Mouse (Mus musculus) layer of hippocampus, adult 9-10 months (tissue): ENCODE results near the gene Cd63.

Experiments used
- DNase-seq: peaks from one replicate; pipeline ENCODE4 v3.0.0; 2022; ENCODE audit warnings: low spot score

Gene Cd63

GRCm38 (mm10) chr10:128900698-128901097 lies at the start of gene Cd63:
Gene Cd63, plus strand, starts transcription at chr10:128900989.
- no peak for DNase-seq

- DNase-seq, result no peak
Measured at GRCm38 (mm10) chr10:128861176-128861575, 39.6 kb upstream of the Cd63 start.

- DNase-seq, result no peak
Measured at GRCm38 (mm10) chr10:128866042-128866441, 34.7 kb upstream of the Cd63 start.

- DNase-seq, result no peak
Measured at GRCm38 (mm10) chr10:128866518-128866917, 34.3 kb upstream of the Cd63 start.

- no peak for DNase-seq
Measured at GRCm38 (mm10) chr10:128870341-128870740, 30.4 kb upstream of the Cd63 start.

- DNase-seq, result no peak
Measured at GRCm38 (mm10) chr10:128878291-128878690, 22.5 kb upstream of the Cd63 start.

- DNase-seq, result no peak
Measured at GRCm38 (mm10) chr10:128878811-128879210, 22.0 kb upstream of the Cd63 start.

- no peak for DNase-seq
Measured at GRCm38 (mm10) chr10:128882067-128882466, 18.7 kb upstream of the Cd63 start.

- no peak for DNase-seq
Measured at GRCm38 (mm10) chr10:128888941-128889827, 11.6 kb upstream of the Cd63 start.

- DNase-seq, result no peak
Measured at GRCm38 (mm10) chr10:128889846-128890245, 10.9 kb upstream of the Cd63 start.

GRCm38 (mm10) chr10:128890383-128891295 lies 10.2 kb upstream of the Cd63 start:
- DNase-seq, result no peak

GRCm38 (mm10) chr10:128891296-128892094 lies 9.3 kb upstream of the Cd63 start, which contains the start of gene Gdf11:
Gene Gdf11, minus strand, starts transcription at chr10:128891718.
- no peak for DNase-seq

GRCm38 (mm10) chr10:128892246-128892645 lies 8.5 kb upstream of the Cd63 start:
- no peak for DNase-seq

GRCm38 (mm10) chr10:128895437-128895836 lies 5.4 kb upstream of the Cd63 start:
- DNase-seq, result peak; percentile 93

GRCm38 (mm10) chr10:128895952-128896693 lies 4.7 kb upstream of the Cd63 start:
- no peak for DNase-seq

GRCm38 (mm10) chr10:128896807-128897206 lies 4.0 kb upstream of the Cd63 start:
- DNase-seq, result no peak

GRCm38 (mm10) chr10:128897501-128897900 lies 3.3 kb upstream of the Cd63 start:
- DNase-seq, result no peak

GRCm38 (mm10) chr10:128899759-128900490 lies 864 bp upstream of the Cd63 start:
- DNase-seq, result no peak

GRCm38 (mm10) chr10:128901409-128901808 lies 620 bp downstream of the Cd63 start:
- no peak for DNase-seq

- DNase-seq, result no peak
Measured at GRCm38 (mm10) chr10:128902409-128902988, 1.7 kb downstream of the Cd63 start.
